Mouse (Mus musculus) hindbrain, embryonic 16.5 days (tissue): ENCODE measurements around the gene Uxt. TPM values are rescaled to one million over a fixed set of nuclear protein-coding genes. Genes with fewer than 3 reads are reported as not detected.

Experiments
- ATAC-seq: fragments of 200-750 bp; cut with Nextera tagmentation; 2 replicates; pipeline ENCODE4 v1.8.0; 2017; ENCODE audit warnings: moderate TSS enrichment, moderate library complexity
- H3K27ac ChIP-seq: fragments of 300-500 bp; sonication (generic); 2 replicates; pipeline ENCODE4 v1.5.1; 2014; ENCODE audit warnings: low read depth, mild to moderate bottlenecking, control low read depth, low read length, moderate library complexity
- H3K27me3 ChIP-seq: fragments of 300-500 bp; sonication (generic); replicated peaks from 2 replicates; pipeline ENCODE4 v1.6.1; 2014; ENCODE audit warnings: low read length; ENCODE audit not compliant: control insufficient read depth, insufficient read depth
- H3K36me3 ChIP-seq: fragments of 300-500 bp; sonication (generic); 2 replicates; pipeline ENCODE4 v1.6.1; 2014; ENCODE audit warnings: mild to moderate bottlenecking, low read length, moderate library complexity, mixed read lengths; ENCODE audit not compliant: control insufficient read depth, insufficient read depth
- H3K4me1 ChIP-seq: fragments of 300-500 bp; sonication (generic); 2 replicates; pipeline ENCODE4 v1.6.1; 2014; ENCODE audit warnings: low read depth, low read length; ENCODE audit not compliant: control insufficient read depth, insufficient read depth
- H3K4me2 ChIP-seq: fragments of 300-500 bp; sonication (generic); 2 replicates; pipeline ENCODE4 v1.6.1; 2014; ENCODE audit warnings: mild to moderate bottlenecking, low read length, control low read depth, moderate library complexity
- H3K4me3 ChIP-seq: fragments of 300-500 bp; sonication (generic); 2 replicates; pipeline ENCODE4 v1.5.1; 2014; ENCODE audit warnings: mild to moderate bottlenecking, low read length, control low read depth, moderate library complexity
- H3K9ac ChIP-seq: fragments of 300-500 bp; sonication (generic); 2 replicates; pipeline ENCODE4 v1.6.1; 2014; ENCODE audit warnings: low read depth, mild to moderate bottlenecking, control low read depth, low read length, moderate library complexity
- H3K9me3 ChIP-seq: fragments of 300-500 bp; sonication (generic); 2 replicates; pipeline ENCODE4 v1.6.1; 2014; ENCODE audit warnings: mild to moderate bottlenecking, low read length, moderate library complexity; ENCODE audit not compliant: control insufficient read depth
- WGBS: fragments of 180-500 bp; shearing (Covaris S2); extraction: QIAGEN DNeasy Blood & Tissue Kit; methylation state at CpG from one replicate; pipeline ENCODE4 v1.1.7; 2014; 5-methylcytosine and 5-hydroxymethylcytosine counted together
- polyA plus RNA-seq: library from polyadenylated mRNA; unstranded; fragments of >200 nt; fragmentation: Nextera tagmentation; extraction: Ambion mirVana; gene quantifications from 2 replicates; pipeline ENCODE4 v1.2.1, GENCODE M21; 2015

Gene Uxt
- polyA plus RNA-seq: 25.3 and 26.7 TPM in 2 replicates

DNA sequence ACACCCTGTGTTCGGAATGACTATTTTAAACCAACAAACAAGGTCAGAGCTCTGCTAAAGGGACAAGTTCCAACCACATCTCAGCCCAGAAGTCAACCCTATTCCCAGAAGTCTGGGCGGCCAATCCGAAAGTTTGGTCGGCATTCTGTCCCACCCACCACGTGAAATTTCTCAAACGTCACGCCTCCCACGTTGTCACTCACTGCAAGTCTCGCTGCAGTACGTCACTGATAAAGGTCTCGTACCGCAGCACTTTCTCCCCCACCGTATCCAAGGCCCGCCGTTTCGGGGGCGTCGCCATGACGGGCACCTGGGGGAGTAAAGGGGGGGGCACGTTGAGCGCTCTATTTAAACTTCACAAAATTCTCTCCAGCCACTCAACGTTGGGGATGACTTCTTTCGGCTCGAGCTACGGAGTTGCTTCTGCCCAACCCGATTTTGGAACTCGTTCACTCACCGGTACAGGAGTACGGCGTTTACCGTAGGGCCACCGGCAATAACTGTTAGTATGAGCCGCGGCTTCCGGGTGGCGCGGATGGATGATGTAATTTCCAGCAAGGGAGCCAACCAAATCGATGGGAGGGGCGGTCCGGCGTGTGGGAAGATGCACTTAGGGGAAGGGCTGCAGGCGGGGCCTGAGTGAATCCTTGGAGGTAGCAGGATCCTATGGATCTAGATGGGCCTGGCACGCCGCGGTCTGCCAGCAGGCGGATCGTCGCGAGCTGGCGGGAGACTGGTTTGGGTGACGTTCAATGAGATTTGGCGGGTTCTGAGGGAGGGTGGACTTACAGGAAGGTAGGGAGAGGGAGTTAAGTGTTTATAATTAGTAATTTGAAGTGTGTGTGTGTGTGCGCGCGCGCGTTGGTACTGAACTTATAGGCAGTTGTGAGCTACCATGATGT is at the start of gene Uxt:
Gene Uxt (minus strand): TSS at position 541 of the 902 bp plus-strand sequence.
- Histone ChIP-seq H3K27ac (peak within 1 kb of the TSS; percentile 67), H3K36me3 (no peaks in the 10 kb centered on the region), H3K4me2 (peak within 1 kb of the TSS; percentile 47), H3K9me3 (no peaks in the 10 kb centered on the region), H3K4me3 (peak within 1 kb of the TSS; percentile 52), H3K9ac (peak within 1 kb of the TSS; percentile 50), H3K27me3 (no peaks in the 10 kb centered on the region), H3K4me1 (peaks cover 2% of the 10 kb centered on the region)
- 20% methylated on average over 52 of the region's 57 CpGs for WGBS
- peak; percentile 97 for ATAC-seq

DNA sequence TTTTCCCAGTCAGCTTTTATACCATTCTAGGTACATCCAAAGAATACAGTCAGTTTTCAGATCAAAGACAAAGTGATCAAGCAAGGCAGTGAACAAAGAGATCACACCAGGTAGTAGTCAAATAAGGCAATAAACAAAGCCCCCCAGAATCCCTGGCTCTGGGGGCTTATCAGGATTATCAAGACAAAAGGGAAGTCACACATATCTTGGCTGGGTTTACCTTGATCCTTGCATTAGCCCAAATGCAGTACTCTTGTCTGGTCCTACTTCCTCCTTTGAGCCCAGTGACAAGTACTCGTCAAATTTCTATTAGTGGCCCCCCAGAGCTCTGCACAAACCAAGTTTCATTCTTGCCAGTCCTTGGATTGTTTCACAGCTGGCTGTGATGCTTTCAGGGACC is 19.1 kb upstream of the Uxt start:
- ATAC-seq: no peak
- 69% methylated on average over 1 of the region's 1 CpGs for WGBS

DNA sequence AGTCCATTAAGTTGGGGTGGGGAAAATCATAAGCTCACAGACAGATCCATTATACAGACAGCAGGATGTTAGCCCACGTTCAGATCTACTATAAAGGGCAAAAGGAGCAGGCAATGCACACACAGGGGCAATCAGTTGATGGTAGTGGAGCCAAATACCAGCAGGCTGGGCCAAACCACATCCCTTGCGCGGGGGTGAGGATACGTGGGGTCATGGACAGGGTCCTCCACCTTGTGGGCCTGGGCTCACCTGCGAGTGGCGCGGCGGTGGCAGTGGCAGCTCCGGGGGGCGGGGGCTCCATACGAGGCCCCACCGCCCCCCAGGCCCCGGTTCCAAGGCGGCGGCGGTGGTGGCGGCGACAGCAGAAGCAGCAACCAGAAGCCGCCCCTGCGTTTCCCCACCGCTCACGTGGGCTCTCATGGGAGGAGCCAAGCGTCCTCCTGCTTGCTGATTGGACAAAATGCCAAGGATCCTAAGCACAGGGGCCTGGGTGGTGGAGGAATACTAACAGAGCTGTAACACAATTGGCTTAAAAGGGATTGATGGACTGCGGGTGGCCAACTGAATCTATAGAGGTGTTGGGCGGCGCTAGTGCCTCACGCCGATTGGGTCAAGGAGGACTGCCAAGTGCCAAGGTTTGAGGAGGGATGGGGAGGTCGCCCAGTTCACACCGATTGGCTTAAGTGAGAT is 11.5 kb downstream of the Uxt start, which contains the start of gene Elk1:
Gene Elk1 (minus strand): TSS at position 418 of the 690 bp plus-strand sequence.
- peak within 1 kb of the TSS; percentile 65 for H3K4me3 ChIP-seq
- peak within 1 kb of the TSS; percentile 88 for H3K27ac ChIP-seq
- H3K36me3 ChIP-seq: no peaks in the 10 kb centered on the region
- no peaks in the 10 kb centered on the region for H3K9me3 ChIP-seq
- H3K27me3 ChIP-seq: no peaks in the 10 kb centered on the region
- WGBS: 10% methylated on average over 27 of the region's 30 CpGs
- peaks cover 6% of the 10 kb centered on the region for H3K4me1 ChIP-seq
- ATAC-seq: peak; percentile 97
- H3K4me2 ChIP-seq: peak within 1 kb of the TSS; percentile 58
- H3K9ac ChIP-seq: peak within 1 kb of the TSS; percentile 71

More for the DNA sequence above, 19.1 kb upstream of the Uxt start:
- H3K4me3 ChIP-seq: no peak overlapping the region
- no peaks in the 10 kb centered on the region for H3K36me3 ChIP-seq
- 0 out of 2 replicates have a peak, but pooled peaks cover 3% of the 10 kb centered on the region for H3K9me3 ChIP-seq
- H3K27me3 ChIP-seq: no peaks in the 10 kb centered on the region
- no peak overlapping the region for H3K9ac ChIP-seq
- H3K4me2 ChIP-seq: no peak overlapping the region
- H3K27ac ChIP-seq: no peak overlapping the region
- no peaks in the 10 kb centered on the region for H3K4me1 ChIP-seq

DNA sequence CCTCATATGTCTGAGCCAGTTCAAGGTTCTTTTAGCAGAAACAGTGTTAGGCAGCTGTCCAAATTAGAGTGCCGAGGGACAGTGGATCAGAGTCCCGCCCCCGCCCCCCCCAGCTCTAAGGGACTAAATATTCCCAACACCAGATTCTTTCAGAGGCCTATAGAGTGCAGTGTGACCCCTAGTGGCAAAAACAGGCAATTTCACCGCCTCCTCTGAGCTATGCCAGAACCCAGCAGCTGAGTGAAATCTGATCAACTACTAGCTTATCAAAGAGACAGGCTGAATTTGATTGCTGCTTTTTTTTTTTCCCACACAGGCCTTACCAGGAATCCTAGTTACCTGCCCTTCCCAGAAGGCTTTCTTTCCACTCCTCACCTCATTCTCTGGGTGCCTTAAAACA is 15.8 kb downstream of the Uxt start:
- no peak for ATAC-seq
- Histone ChIP-seq H3K4me3 (no peak overlapping the region), H3K9ac (no peak overlapping the region), H3K9me3 (no peaks in the 10 kb centered on the region), H3K36me3 (no peaks in the 10 kb centered on the region), H3K27me3 (no peaks in the 10 kb centered on the region), H3K4me1 (peaks cover 6% of the 10 kb centered on the region), H3K4me2 (no peak overlapping the region), H3K27ac (no peak overlapping the region)
- 19% methylated on average over 4 of the region's 4 CpGs for WGBS

- Histone ChIP-seq H3K9ac (no peak overlapping the region), H3K4me3 (no peak overlapping the region), H3K9me3 (no peaks in the 10 kb centered on the region), H3K27ac (no peak overlapping the region), H3K4me1 (no peaks in the 10 kb centered on the region), H3K27me3 (no peaks in the 10 kb centered on the region), H3K36me3 (peaks cover 12% of the 10 kb centered on the region), H3K4me2 (no peak overlapping the region)
- WGBS: 95% methylated on average over 1 of the region's 1 CpGs
- ATAC-seq: no peak
Observed at GRCm38 (mm10) chrX:20931963-20932362, 29.9 kb downstream of the Uxt start.

GRCm38 (mm10) chrX:20931364-20931763 is 30.5 kb downstream of the Uxt start, which contains the start of gene Cfp:
Gene Cfp, minus strand, starts transcription at chrX:20931555.
- Histone ChIP-seq H3K27ac (no peak within 1 kb of the TSS), H3K4me3 (no peak within 1 kb of the TSS), H3K36me3 (peaks cover 7% of the 10 kb centered on the region), H3K4me1 (no peaks in the 10 kb centered on the region), H3K27me3 (no peaks in the 10 kb centered on the region), H3K9ac (no peak within 1 kb of the TSS), H3K4me2 (no peak within 1 kb of the TSS), H3K9me3 (no peaks in the 10 kb centered on the region)
- WGBS: 67% methylated on average over 1 of the region's 1 CpGs
- no peak for ATAC-seq

- WGBS: 83% methylated on average over 1 of the region's 1 CpGs
- H3K4me1 ChIP-seq: no peaks in the 10 kb centered on the region
- no peak overlapping the region for H3K27ac ChIP-seq
- H3K4me3 ChIP-seq: no peak overlapping the region
- H3K36me3 ChIP-seq: peaks cover 5% of the 10 kb centered on the region
- H3K27me3 ChIP-seq: no peaks in the 10 kb centered on the region
- no peak for ATAC-seq
- H3K4me2 ChIP-seq: no peak overlapping the region
- H3K9me3 ChIP-seq: no peaks in the 10 kb centered on the region
- H3K9ac ChIP-seq: no peak overlapping the region
Observed at GRCm38 (mm10) chrX:20929859-20930258, 32.0 kb downstream of the Uxt start.

GRCm38 (mm10) chrX:20924976-20925375 is 36.8 kb downstream of the Uxt start:
- H3K9ac ChIP-seq: no peak overlapping the region
- H3K27me3 ChIP-seq: no peaks in the 10 kb centered on the region
- no peak overlapping the region for H3K4me2 ChIP-seq
- no peak for ATAC-seq
- no peaks in the 10 kb centered on the region for H3K4me1 ChIP-seq
- H3K9me3 ChIP-seq: no peaks in the 10 kb centered on the region; the same call in 1 of the 2 replicates
- H3K36me3 ChIP-seq: peaks cover 5% of the 10 kb centered on the region
- H3K27ac ChIP-seq: no peak overlapping the region
- no peak overlapping the region for H3K4me3 ChIP-seq

DNA sequence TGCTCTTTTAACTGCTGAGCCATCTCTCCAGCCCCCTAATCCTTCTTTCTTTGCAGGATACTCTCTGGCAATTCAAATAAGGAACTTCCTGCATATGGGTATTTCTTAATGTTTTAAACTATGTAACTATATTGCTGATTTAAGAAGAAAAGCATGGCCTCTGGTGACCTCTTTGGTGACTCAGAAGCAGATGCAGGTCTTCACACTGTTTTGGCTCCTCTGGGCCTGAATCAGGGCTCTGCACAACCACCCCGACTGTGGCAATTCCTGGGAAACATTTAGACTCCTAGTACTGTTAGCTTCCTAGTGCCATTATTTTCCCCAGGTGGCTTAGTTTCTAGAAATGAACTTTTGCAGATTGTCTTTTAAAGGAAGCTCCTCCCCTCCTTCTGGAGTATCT is 38.3 kb downstream of the Uxt start:
- 63% methylated on average over 1 of the region's 1 CpGs for WGBS
- Histone ChIP-seq H3K27me3 (no peaks in the 10 kb centered on the region), H3K27ac (no peak overlapping the region), H3K9me3 (no peaks in the 10 kb centered on the region; the same call in 1 of the 2 replicates), H3K4me2 (no peak overlapping the region), H3K9ac (no peak overlapping the region), H3K4me3 (no peak overlapping the region), H3K4me1 (no peaks in the 10 kb centered on the region), H3K36me3 (peaks cover 5% of the 10 kb centered on the region)
- no peak for ATAC-seq
